Mouse (Mus musculus) embryonic facial prominence, embryonic 12.5 days (tissue): ENCODE data around the gene Ercc6l. TPM values are rescaled to one million over a fixed set of nuclear protein-coding genes. Genes with fewer than 3 reads are reported as not detected.
A peak's percentile ranks its signal among the peaks of the same experiment; 100 is the strongest.
"Not testable (repeated sequence)": the region's sequence is repeated elsewhere in the genome, so short reads cannot be mapped to it uniquely, and the experiment has no call there.

Experiments used
- ATAC-seq: fragments of 200-750 bp; cut with Nextera tagmentation; 2 replicates; pipeline ENCODE4 v1.8.0; 2017; ENCODE audit not compliant: insufficient number of reproducible peaks, insufficient read depth, low FRiP score, low TSS enrichment
- H3K27ac ChIP-seq: fragments of 300-500 bp; sonication (generic); 2 replicates; pipeline ENCODE4 v1.5.1; 2016; ENCODE audit warnings: mild to moderate bottlenecking
- H3K27me3 ChIP-seq: fragments of 300-500 bp; sonication (generic); 2 replicates; pipeline ENCODE4 v1.6.1; 2016; ENCODE audit warnings: mild to moderate bottlenecking, moderate library complexity
- H3K36me3 ChIP-seq: fragments of 300-500 bp; sonication (generic); 2 replicates; pipeline ENCODE4 v1.6.1; 2016; ENCODE audit warnings: mild to moderate bottlenecking
- H3K4me1 ChIP-seq: fragments of 300-500 bp; sonication (generic); 2 replicates; pipeline ENCODE4 v1.6.1; 2016
- H3K4me2 ChIP-seq: fragments of 300-500 bp; sonication (generic); replicated peaks from 2 replicates; pipeline ENCODE4 v1.6.1; 2016; ENCODE audit warnings: mild to moderate bottlenecking, moderate library complexity
- H3K4me3 ChIP-seq: fragments of 300-500 bp; sonication (generic); 2 replicates; pipeline ENCODE4 v1.5.1; 2016; ENCODE audit warnings: mild to moderate bottlenecking
- H3K9ac ChIP-seq: fragments of 300-500 bp; sonication (generic); 2 replicates; pipeline ENCODE4 v1.6.1; 2016; ENCODE audit warnings: mild to moderate bottlenecking, moderate library complexity
- H3K9me3 ChIP-seq: fragments of 300-500 bp; sonication (generic); 2 replicates; pipeline ENCODE4 v1.6.1; 2016; ENCODE audit warnings: mild to moderate bottlenecking, moderate library complexity
- WGBS: fragments of 180-500 bp; shearing (Covaris S2); methylation state at CpG from one replicate; pipeline ENCODE4 v1.1.7; 2016; 5-methylcytosine and 5-hydroxymethylcytosine counted together
- polyA plus RNA-seq: library from polyadenylated mRNA; unstranded; fragments of >200 nt; fragmentation: Nextera tagmentation; extraction: Ambion mirVana; gene quantifications from 2 replicates; pipeline ENCODE4 v1.2.1, GENCODE M21; 2016

Gene Ercc6l
- polyA plus RNA-seq, 1 experiment from 2014 or later = 15.0 TPM

GRCm38 (mm10) chrX:102166986-102167385, 10.1 kb upstream of the Ercc6l start:
- 34% methylated on average over 6 of the region's 6 CpGs for WGBS
- H3K27ac ChIP-seq = 0 out of 2 replicates have a peak overlapping the region, but pooled peaks have one; percentile 30

GRCm38 (mm10) chrX:102166521-102166920, 9.6 kb upstream of the Ercc6l start:
- Histone ChIP-seq H3K36me3 (no peaks in the 10 kb centered on the region), H3K9me3 (no peaks in the 10 kb centered on the region), H3K27ac (0 out of 2 replicates have a peak overlapping the region, but pooled peaks have one; percentile 30), H3K27me3 (0 out of 2 replicates have a peak, but pooled peaks cover 9% of the 10 kb centered on the region), H3K4me1 (no peaks in the 10 kb centered on the region), H3K4me2 (no peak overlapping the region), H3K9ac (no peak overlapping the region), H3K4me3 (no peak overlapping the region)
- 31% methylated on average over 5 of the region's 5 CpGs for WGBS
- ATAC-seq = no peak

More at GRCm38 (mm10) chrX:102166986-102167385, 10.1 kb upstream of the Ercc6l start:
- no peaks in the 10 kb centered on the region for H3K9me3 ChIP-seq
- H3K4me1 ChIP-seq = no peaks in the 10 kb centered on the region
- H3K4me3 ChIP-seq = no peak overlapping the region
- H3K4me2 ChIP-seq = no peak overlapping the region
- 0 out of 2 replicates have a peak, but pooled peaks cover 9% of the 10 kb centered on the region for H3K27me3 ChIP-seq
- no peaks in the 10 kb centered on the region for H3K36me3 ChIP-seq
- no peak overlapping the region for H3K9ac ChIP-seq
- no peak for ATAC-seq

- WGBS = 74% methylated on average over 4 of the region's 4 CpGs
- Histone ChIP-seq H3K4me1 (no peaks in the 10 kb centered on the region), H3K9me3 (no peaks in the 10 kb centered on the region), H3K4me3 (no peak overlapping the region), H3K36me3 (no peaks in the 10 kb centered on the region), H3K27me3 (0 out of 2 replicates have a peak, but pooled peaks cover 9% of the 10 kb centered on the region), H3K4me2 (no peak overlapping the region), H3K27ac (no peak overlapping the region), H3K9ac (no peak overlapping the region)
- ATAC-seq = no peak
Observed at GRCm38 (mm10) chrX:102163529-102163928, 6.6 kb upstream of the Ercc6l start.

GRCm38 (mm10) chrX:102163096-102163495, 6.2 kb upstream of the Ercc6l start:
- ATAC-seq = no peak
- no peak overlapping the region for H3K27ac ChIP-seq
- H3K4me1 ChIP-seq = no peaks in the 10 kb centered on the region
- no peak overlapping the region for H3K4me3 ChIP-seq
- no peak overlapping the region for H3K4me2 ChIP-seq
- H3K9me3 ChIP-seq = no peaks in the 10 kb centered on the region
- 0 out of 2 replicates have a peak, but pooled peaks cover 9% of the 10 kb centered on the region for H3K27me3 ChIP-seq
- no peak overlapping the region for H3K9ac ChIP-seq
- WGBS = 44% methylated on average over 2 of the region's 2 CpGs
- H3K36me3 ChIP-seq = no peaks in the 10 kb centered on the region

- Histone ChIP-seq H3K4me3 (no peak overlapping the region), H3K27ac (no peak overlapping the region), H3K4me2 (no peak overlapping the region), H3K4me1 (no peaks in the 10 kb centered on the region), H3K9ac (no peak overlapping the region), H3K9me3 (no peaks in the 10 kb centered on the region), H3K36me3 (no peaks in the 10 kb centered on the region), H3K27me3 (no peaks in the 10 kb centered on the region)
- no peak for ATAC-seq
- WGBS = 63% methylated on average over 2 of the region's 2 CpGs
Observed at GRCm38 (mm10) chrX:102160528-102160927, 3.6 kb upstream of the Ercc6l start.

GRCm38 (mm10) chrX:102159778-102160177, 2.9 kb upstream of the Ercc6l start:
- no peak for ATAC-seq

GRCm38 (mm10) chrX:102157423-102157791, 516 bp upstream of the Ercc6l start:
- no peak for ATAC-seq
- peak overlapping the region; percentile 60; the same call in 1 of the 2 replicates for H3K27ac ChIP-seq
- H3K4me3 ChIP-seq = peak overlapping the region; percentile 32
- no peaks in the 10 kb centered on the region for H3K27me3 ChIP-seq
- no peak overlapping the region for H3K9ac ChIP-seq
- no peaks in the 10 kb centered on the region for H3K36me3 ChIP-seq
- no peaks in the 10 kb centered on the region for H3K4me1 ChIP-seq
- 57% methylated on average over 5 of the region's 5 CpGs for WGBS
- no peaks in the 10 kb centered on the region for H3K9me3 ChIP-seq
- peak overlapping the region; percentile 42 for H3K4me2 ChIP-seq

More at GRCm38 (mm10) chrX:102159778-102160177, 2.9 kb upstream of the Ercc6l start:
- Histone ChIP-seq H3K4me3 (no peak overlapping the region), H3K4me1 (no peaks in the 10 kb centered on the region), H3K36me3 (no peaks in the 10 kb centered on the region), H3K9me3 (no peaks in the 10 kb centered on the region), H3K27me3 (no peaks in the 10 kb centered on the region), H3K9ac (no peak overlapping the region), H3K4me2 (no peak overlapping the region), H3K27ac (no peak overlapping the region)
- WGBS = 54% methylated on average over 2 of the region's 2 CpGs

- Histone ChIP-seq H3K4me1 (no peaks in the 10 kb centered on the region), H3K9ac (no peak overlapping the region), H3K36me3 (peaks cover 23% of the 10 kb centered on the region; the same call in 1 of the 2 replicates), H3K27me3 (no peaks in the 10 kb centered on the region), H3K4me3 (no peak overlapping the region), H3K27ac (no peak overlapping the region), H3K9me3 (no peaks in the 10 kb centered on the region), H3K4me2 (no peak overlapping the region)
- no peak for ATAC-seq
- WGBS = 86% methylated on average over 1 of the region's 1 CpGs
Observed at GRCm38 (mm10) chrX:102141157-102141556, 15.7 kb downstream of the Ercc6l start.

- H3K36me3 ChIP-seq = peaks cover 8% of the 10 kb centered on the region; the same call in 1 of the 2 replicates
- ATAC-seq = no peak
- H3K9me3 ChIP-seq = no peaks in the 10 kb centered on the region
- no peak overlapping the region for H3K4me2 ChIP-seq
- H3K4me1 ChIP-seq = no peaks in the 10 kb centered on the region
- no peaks in the 10 kb centered on the region for H3K27me3 ChIP-seq
- H3K4me3 ChIP-seq = no peak overlapping the region
- WGBS = 84% methylated on average over 2 of the region's 2 CpGs
- H3K27ac ChIP-seq = no peak overlapping the region
- no peak overlapping the region for H3K9ac ChIP-seq
Observed at GRCm38 (mm10) chrX:102121321-102121720, 35.6 kb downstream of the Ercc6l start.

- H3K27ac ChIP-seq = no peak within 1 kb of the TSS
- H3K4me1 ChIP-seq = no peaks in the 10 kb centered on the region
Observed at GRCm38 (mm10) chrX:102119042-102119864, 37.6 kb downstream of the Ercc6l start, which contains the start of gene Pin4. Gene Pin4 (plus strand): TSS chrX:102119447.

GRCm38 (mm10) chrX:102115676-102116075, 41.2 kb downstream of the Ercc6l start:
- Histone ChIP-seq H3K4me2 (no peak overlapping the region), H3K27ac (no peak overlapping the region), H3K27me3 (0 out of 2 replicates have a peak, but pooled peaks cover 8% of the 10 kb centered on the region), H3K4me3 (no peak overlapping the region), H3K36me3 (no peaks in the 10 kb centered on the region), H3K9ac (no peak overlapping the region), H3K9me3 (no peaks in the 10 kb centered on the region), H3K4me1 (no peaks in the 10 kb centered on the region)
- 59% methylated on average over 4 of the region's 4 CpGs for WGBS
- ATAC-seq = no peak

More at GRCm38 (mm10) chrX:102119042-102119864, 37.6 kb downstream of the Ercc6l start, which contains the start of gene Pin4:
- H3K4me2 ChIP-seq = peak within 1 kb of the TSS; percentile 61
- peak; percentile 98 for ATAC-seq
- H3K27me3 ChIP-seq = no peaks in the 10 kb centered on the region
- H3K4me3 ChIP-seq = peak within 1 kb of the TSS; percentile 63
- peak within 1 kb of the TSS; percentile 60 for H3K9ac ChIP-seq
- WGBS = 18% methylated on average over 30 of the region's 30 CpGs
- no peaks in the 10 kb centered on the region for H3K9me3 ChIP-seq
- H3K36me3 ChIP-seq = peaks cover 3% of the 10 kb centered on the region; the same call in 1 of the 2 replicates

- not testable (repeated sequence) for ATAC-seq, H3K4me3 ChIP-seq, H3K36me3 ChIP-seq, H3K27ac ChIP-seq, H3K4me1 ChIP-seq, H3K27me3 ChIP-seq, H3K4me2 ChIP-seq, H3K9ac ChIP-seq, H3K9me3 ChIP-seq
- WGBS = 86% methylated on average over 5 of the region's 5 CpGs
Observed at GRCm38 (mm10) chrX:102109349-102109748, 47.5 kb downstream of the Ercc6l start.
